ENCODE assay signal across 18 mouse cellular contexts in genomic region chr10:20089026-20089425, GRCm38 (mm10).
"Had no signal": no experiment of that assay in that cellular context is flagged by ENCODE, and none has a peak within 500 bp of the region (broad histone marks: within the 10 kb centered on the region; RNA-seq: fewer than 3 reads in every experiment).

No protein-coding gene starts in this region.

- H3K4me1 ChIP-seq: liver, embryonic 13.5 days; neural tube, embryonic 13.5 days; stomach, embryonic 15.5 days had no signal

- H3K9ac ChIP-seq: liver, embryonic 13.5 days; neural tube, embryonic 13.5 days; stomach, embryonic 15.5 days had no signal

- H3K4me3 ChIP-seq: left cerebral cortex, adult 2 months; liver, embryonic 13.5 days; neural tube, embryonic 13.5 days; stomach, embryonic 15.5 days had no signal

- H3K36me3 ChIP-seq: liver, embryonic 13.5 days; neural tube, embryonic 13.5 days; stomach, embryonic 15.5 days had no signal

- H3K27ac ChIP-seq: left cerebral cortex, adult 2 months; liver, embryonic 13.5 days; neural tube, embryonic 13.5 days; stomach, embryonic 15.5 days had no signal

- DNase-seq: kidney, adult 18-20 months; kidney, adult 9 months; kidney, postnatal 14 days; kidney, postnatal 4 days; layer of hippocampus, adult 9-11 months; layer of hippocampus, postnatal 36 days; liver, embryonic 13.5 days; lung, adult 2 months; lung, postnatal 14 days; lung, postnatal 4 days; retina, postnatal 1 day; right cerebral cortex, postnatal 25 days; spleen, adult 18-20 months; thymus, postnatal 36 days had no signal

- H3K9me3 ChIP-seq: liver, embryonic 13.5 days; neural tube, embryonic 13.5 days; stomach, embryonic 15.5 days had no signal

- H3K27me3 ChIP-seq: liver, embryonic 13.5 days; neural tube, embryonic 13.5 days; stomach, embryonic 15.5 days had no signal

- H3K4me2 ChIP-seq: liver, embryonic 13.5 days; midbrain, embryonic 11.5 days; neural tube, embryonic 13.5 days; stomach, embryonic 15.5 days had no signal
